Mouse (Mus musculus): ENCODE data around the gene Gm29276.
"Not testable (repeated sequence)": the region's sequence is repeated elsewhere in the genome, so short reads cannot be mapped to it uniquely, and the experiment has no call there.

The Gm29276 gene

DNA sequence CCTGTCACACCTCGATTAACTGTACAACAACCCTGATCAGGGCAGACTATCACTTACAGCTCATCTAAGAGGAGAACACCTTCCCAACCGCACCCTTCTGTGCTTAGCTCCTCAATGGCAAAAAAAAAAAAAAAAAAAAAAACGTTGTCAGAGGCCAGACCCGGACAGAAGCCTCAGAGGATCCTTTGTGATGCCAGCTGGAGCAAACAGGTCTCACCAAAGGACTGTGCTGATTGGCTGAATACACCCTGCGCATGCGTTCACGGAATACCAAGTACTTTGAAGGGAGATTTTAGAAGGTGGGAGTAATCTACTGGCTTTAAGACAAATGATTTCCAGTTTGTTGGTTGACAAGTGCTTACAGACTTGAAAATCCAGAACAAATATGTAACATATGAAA lies at the start of gene Gm29276:
TSS of gene Gm29276 (minus strand) at position 101 of the 400 bp plus-strand sequence.
- not testable (repeated sequence) for DNase-seq (ENCODE audit: extremely low read depth, low read depth, low spot score)
